Mouse (Mus musculus): ENCODE data around the gene Pccb. TPM values are rescaled to one million over a fixed set of nuclear protein-coding genes. Genes with fewer than 3 reads are reported as not detected.

Gene Pccb
- total and polyA plus RNA-seq, 3 experiments: 87.3 to 117 (median 109) TPM

DNA sequence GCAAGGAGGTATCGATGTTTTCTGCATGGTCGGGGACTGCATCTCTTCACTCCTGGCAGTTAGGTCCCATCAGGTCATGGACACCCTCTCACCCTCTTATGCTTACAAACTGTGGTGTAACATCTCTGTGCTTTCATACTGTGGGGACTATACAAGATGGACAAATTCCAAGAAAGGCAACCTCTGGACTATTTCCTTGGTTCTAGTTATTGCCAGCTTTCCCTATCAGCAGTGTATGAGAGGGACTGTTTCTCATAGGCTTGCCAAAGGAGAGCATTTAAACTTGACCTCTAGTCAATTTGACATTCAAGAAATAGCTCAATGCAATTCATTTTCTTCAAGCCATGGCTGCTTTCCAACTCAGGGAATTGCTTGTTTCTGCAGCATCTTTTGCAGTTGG is 43.4 kb downstream of the Pccb start:
- H3K4me1 ChIP-seq (ENCODE audit: control insufficient read depth, insufficient read depth, low read length): no peaks in the 10 kb centered on the region
- no peaks in the 10 kb centered on the region for H3K36me3 ChIP-seq (ENCODE audit: control insufficient read depth, insufficient read depth, low read length)
- H3K4me3 ChIP-seq: no peak overlapping the region
- H3K79me2 ChIP-seq (replicated peaks; ENCODE audit: control insufficient read depth, insufficient read depth, low read length): no peaks in the 10 kb centered on the region
- H3K9ac ChIP-seq (ENCODE audit: low read depth, low read length): no peak overlapping the region
- H3K27me3 ChIP-seq (ENCODE audit: control insufficient read depth, insufficient read depth, low read length): no peaks in the 10 kb centered on the region
- WGBS: 95% methylated on average over 2 of the region's 2 CpGs
- intact Hi-C loops (cut with DNase I): no loop called here
- no peak overlapping the region for H3K27ac ChIP-seq
- TF ChIP-seq POLR2A (IDR thresholded peaks at IDR 0.05; ENCODE audit: insufficient read depth, low read depth, low read length) (no peak), EP300 (IDR thresholded peaks at IDR 0.05; ENCODE audit: insufficient read depth, low read depth, low read length) (no peak), CTCF (IDR thresholded peaks at IDR 0.05) (no peak)
- DNase-seq: no peak

- no peaks in the 10 kb centered on the region for H3K79me2 ChIP-seq (replicated peaks; ENCODE audit: control insufficient read depth, insufficient read depth, low read length)
- no peak overlapping the region for H3K27ac ChIP-seq
- intact Hi-C loops (cut with DNase I): no loop called here
- DNase-seq: no peak
- no peaks in the 10 kb centered on the region for H3K36me3 ChIP-seq (ENCODE audit: control insufficient read depth, insufficient read depth, low read length)
- WGBS: 88% methylated on average over 5 of the region's 5 CpGs
- no peaks in the 10 kb centered on the region for H3K4me1 ChIP-seq (ENCODE audit: control insufficient read depth, insufficient read depth, low read length)
- H3K27me3 ChIP-seq (ENCODE audit: control insufficient read depth, insufficient read depth, low read length): no peaks in the 10 kb centered on the region
- H3K9ac ChIP-seq (ENCODE audit: low read depth, low read length): no peak overlapping the region
- TF ChIP-seq POLR2A (IDR thresholded peaks at IDR 0.05; ENCODE audit: insufficient read depth, low read depth, low read length): no peak
- TF ChIP-seq EP300 (IDR thresholded peaks at IDR 0.05; ENCODE audit: insufficient read depth, low read depth, low read length): no peak
- no peak for TF ChIP-seq CTCF (IDR thresholded peaks at IDR 0.05)
- H3K4me3 ChIP-seq: no peak overlapping the region
These were observed 44.1 kb downstream of the Pccb start for GRCm38 (mm10) chr9:100990609-100991008.

DNA sequence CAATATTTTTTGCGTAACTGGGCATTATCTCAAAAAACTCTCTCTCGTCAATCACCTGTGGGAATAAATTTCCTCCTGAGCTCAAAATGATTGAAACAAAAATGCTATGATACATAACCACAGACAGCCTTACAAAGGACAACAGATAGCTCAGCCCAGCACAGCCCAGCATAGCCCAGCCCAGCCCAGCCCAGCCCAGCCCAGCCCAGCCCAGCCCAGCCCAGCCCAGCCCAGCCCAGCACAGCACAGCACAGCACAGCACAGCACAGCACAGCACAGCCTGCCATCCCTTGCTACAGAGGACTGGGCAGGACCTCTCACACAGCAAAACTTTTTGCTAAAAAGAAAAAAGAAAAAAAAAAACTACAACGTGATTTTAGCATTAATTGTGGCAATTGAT is 46.8 kb downstream of the Pccb start:
- Histone ChIP-seq H3K4me1 (ENCODE audit: control insufficient read depth, insufficient read depth, low read length) (no peaks in the 10 kb centered on the region; the same call in 1 of the 2 replicates), H3K27ac (no peak overlapping the region), H3K27me3 (ENCODE audit: control insufficient read depth, insufficient read depth, low read length) (no peaks in the 10 kb centered on the region), H3K4me3 (no peak overlapping the region), H3K79me2 (replicated peaks; ENCODE audit: control insufficient read depth, insufficient read depth, low read length) (no peaks in the 10 kb centered on the region), H3K36me3 (ENCODE audit: control insufficient read depth, insufficient read depth, low read length) (no peaks in the 10 kb centered on the region), H3K9ac (ENCODE audit: low read depth, low read length) (no peak overlapping the region)
- TF ChIP-seq POLR2A (IDR thresholded peaks at IDR 0.05; ENCODE audit: insufficient read depth, low read depth, low read length): no peak
- no peak for TF ChIP-seq CTCF (IDR thresholded peaks at IDR 0.05)
- TF ChIP-seq EP300 (IDR thresholded peaks at IDR 0.05; ENCODE audit: insufficient read depth, low read depth, low read length): no peak
- WGBS: 92% methylated on average over 3 of the region's 3 CpGs
- intact Hi-C loops (cut with DNase I): no loop called here
- DNase-seq: no peak

GRCm38 (mm10) chr9:100987006-100987405 is 47.7 kb downstream of the Pccb start:
- Histone ChIP-seq H3K27ac (no peak overlapping the region), H3K27me3 (ENCODE audit: control insufficient read depth, insufficient read depth, low read length) (no peaks in the 10 kb centered on the region), H3K79me2 (replicated peaks; ENCODE audit: control insufficient read depth, insufficient read depth, low read length) (no peaks in the 10 kb centered on the region), H3K9ac (ENCODE audit: low read depth, low read length) (no peak overlapping the region), H3K4me3 (no peak overlapping the region), H3K36me3 (ENCODE audit: control insufficient read depth, insufficient read depth, low read length) (no peaks in the 10 kb centered on the region), H3K4me1 (ENCODE audit: control insufficient read depth, insufficient read depth, low read length) (no peaks in the 10 kb centered on the region; the same call in 1 of the 2 replicates)
- TF ChIP-seq EP300 (IDR thresholded peaks at IDR 0.05; ENCODE audit: insufficient read depth, low read depth, low read length): no peak
- TF ChIP-seq CTCF (IDR thresholded peaks at IDR 0.05): no peak
- TF ChIP-seq POLR2A (IDR thresholded peaks at IDR 0.05; ENCODE audit: insufficient read depth, low read depth, low read length): no peak
- 91% methylated on average over 5 of the region's 5 CpGs for WGBS
- intact Hi-C loops (cut with DNase I): no loop called here
- no peak for DNase-seq

DNA sequence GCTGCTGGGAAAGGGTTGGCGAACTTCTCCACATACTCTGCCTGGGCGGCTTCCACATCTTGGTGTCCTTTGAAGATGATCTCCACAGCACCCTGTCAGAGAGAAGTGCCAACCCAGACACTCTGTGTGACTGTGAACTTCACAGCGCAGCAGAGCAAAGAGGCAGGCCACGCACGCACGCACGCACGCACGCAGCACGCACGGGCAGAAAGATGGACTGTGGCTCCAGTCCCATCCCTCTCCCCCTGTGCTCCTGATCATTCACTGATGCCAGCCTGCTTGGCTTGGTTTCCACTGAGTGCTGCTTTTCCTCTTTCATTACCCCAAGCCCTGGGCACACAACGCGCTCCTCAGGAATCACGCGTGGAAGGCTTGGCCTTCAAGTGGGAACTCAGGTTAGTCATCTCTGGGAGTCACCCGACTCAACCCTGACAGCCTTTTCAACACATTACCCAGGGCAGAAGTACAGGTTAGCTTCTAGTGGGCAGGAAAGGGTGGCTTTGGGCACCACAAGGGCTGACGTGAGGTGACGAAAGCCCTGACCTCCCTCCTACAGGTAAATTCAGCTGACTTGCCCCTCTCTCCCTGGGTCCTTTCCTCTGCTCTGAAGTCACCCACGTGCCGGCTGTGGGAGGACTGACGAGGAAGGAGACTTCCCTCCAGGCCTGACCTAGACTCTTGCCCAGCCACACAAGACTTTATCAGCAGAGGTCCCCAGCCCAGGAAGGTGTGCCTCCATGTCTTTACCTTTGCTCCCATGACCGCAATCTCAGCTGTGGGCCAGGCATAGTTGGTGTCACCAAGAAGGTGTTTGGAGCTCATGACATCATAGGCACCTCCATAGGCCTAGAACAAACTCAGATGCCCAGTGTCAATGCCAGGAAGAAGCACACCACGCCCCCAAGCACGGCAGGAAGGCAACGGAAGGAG is 50.1 kb downstream of the Pccb start:
- no peak for DNase-seq
- TF ChIP-seq CTCF (IDR thresholded peaks at IDR 0.05): no peak
- no peak for TF ChIP-seq EP300 (IDR thresholded peaks at IDR 0.05; ENCODE audit: insufficient read depth, low read depth, low read length)
- TF ChIP-seq POLR2A (IDR thresholded peaks at IDR 0.05; ENCODE audit: insufficient read depth, low read depth, low read length): no peak
- Histone ChIP-seq H3K79me2 (replicated peaks; ENCODE audit: control insufficient read depth, insufficient read depth, low read length) (no peaks in the 10 kb centered on the region), H3K27ac (no peak overlapping the region), H3K9ac (ENCODE audit: low read depth, low read length) (no peak overlapping the region), H3K4me1 (ENCODE audit: control insufficient read depth, insufficient read depth, low read length) (no peaks in the 10 kb centered on the region; the same call in 1 of the 2 replicates), H3K27me3 (ENCODE audit: control insufficient read depth, insufficient read depth, low read length) (no peaks in the 10 kb centered on the region), H3K36me3 (ENCODE audit: control insufficient read depth, insufficient read depth, low read length) (no peaks in the 10 kb centered on the region), H3K4me3 (no peak overlapping the region)
- intact Hi-C loops (cut with DNase I): no loop called here
- 93% methylated on average over 25 of the region's 25 CpGs for WGBS

GRCm38 (mm10) chr9:100982786-100983185 is 51.9 kb downstream of the Pccb start:
- H3K36me3 ChIP-seq (ENCODE audit: control insufficient read depth, insufficient read depth, low read length): no peaks in the 10 kb centered on the region
- intact Hi-C loops (cut with DNase I): no loop called here
- H3K4me1 ChIP-seq (ENCODE audit: control insufficient read depth, insufficient read depth, low read length): no peaks in the 10 kb centered on the region; the same call in 1 of the 2 replicates
- no peaks in the 10 kb centered on the region for H3K79me2 ChIP-seq (replicated peaks; ENCODE audit: control insufficient read depth, insufficient read depth, low read length)
- H3K27me3 ChIP-seq (ENCODE audit: control insufficient read depth, insufficient read depth, low read length): no peaks in the 10 kb centered on the region
- TF ChIP-seq POLR2A (IDR thresholded peaks at IDR 0.05; ENCODE audit: insufficient read depth, low read depth, low read length) (no peak), EP300 (IDR thresholded peaks at IDR 0.05; ENCODE audit: insufficient read depth, low read depth, low read length) (no peak), CTCF (IDR thresholded peaks at IDR 0.05) (no peak)
- no peak overlapping the region for H3K27ac ChIP-seq
- no peak for DNase-seq
- H3K4me3 ChIP-seq: no peak overlapping the region
- H3K9ac ChIP-seq (ENCODE audit: low read depth, low read length): no peak overlapping the region
- WGBS: 57% methylated on average over 7 of the region's 7 CpGs

All from heart, adult 2 months (tissue).